Mouse (Mus musculus): ENCODE data around the gene Cdh4. TPM values are rescaled to one million over a fixed set of nuclear protein-coding genes. Genes with fewer than 3 reads are reported as not detected.
A peak's percentile ranks its signal among the peaks of the same experiment; 100 is the strongest.

The Cdh4 gene
- polyA plus RNA-seq, 1 experiment from 2014 or later, result 29.8 TPM

- Histone ChIP-seq H3K9me3 (ENCODE audit: control insufficient read depth, low read length) (no peaks in the 10 kb centered on the region), H3K4me1 (ENCODE audit: control insufficient read depth, insufficient read depth, low read length) (peaks cover 8% of the 10 kb centered on the region; the same call in 1 of the 2 replicates), H3K4me3 (ENCODE audit: low read depth, low read length) (no peak overlapping the region), H3K4me2 (ENCODE audit: low read depth, low read length) (no peak overlapping the region), H3K9ac (replicated peaks; ENCODE audit: low read depth, low read length) (no peak overlapping the region), H3K36me3 (ENCODE audit: control insufficient read depth, insufficient read depth, low read length) (no peaks in the 10 kb centered on the region), H3K27ac (ENCODE audit: low read depth, low read length) (no peak overlapping the region), H3K27me3 (ENCODE audit: control insufficient read depth, insufficient read depth, low read length) (no peaks in the 10 kb centered on the region)
- no peak for ATAC-seq (ENCODE audit: low read depth)
- whole genome bisulfite sequencing, result 100% methylated on average over 1 of the region's 1 CpGs
Observed at GRCm38 (mm10) chr2:179449018-179449417, 6.8 kb downstream of the Cdh4 start.

- no peaks in the 10 kb centered on the region for H3K4me1 ChIP-seq (ENCODE audit: control insufficient read depth, insufficient read depth, low read length)
- no peaks in the 10 kb centered on the region for H3K36me3 ChIP-seq (ENCODE audit: control insufficient read depth, insufficient read depth, low read length)
- 53% methylated on average over 4 of the region's 4 CpGs for WGBS
- no peak overlapping the region for H3K27ac ChIP-seq (ENCODE audit: low read depth, low read length)
- H3K9ac ChIP-seq (replicated peaks; ENCODE audit: low read depth, low read length), result no peak overlapping the region
- no peaks in the 10 kb centered on the region for H3K27me3 ChIP-seq (ENCODE audit: control insufficient read depth, insufficient read depth, low read length)
- 0 out of 2 replicates have a peak, but pooled peaks cover 2% of the 10 kb centered on the region for H3K9me3 ChIP-seq (ENCODE audit: control insufficient read depth, low read length)
- no peak overlapping the region for H3K4me3 ChIP-seq (ENCODE audit: low read depth, low read length)
- no peak for ATAC-seq (ENCODE audit: low read depth)
- no peak overlapping the region for H3K4me2 ChIP-seq (ENCODE audit: low read depth, low read length)
Observed at GRCm38 (mm10) chr2:179459196-179459595, 17.0 kb downstream of the Cdh4 start.

DNA sequence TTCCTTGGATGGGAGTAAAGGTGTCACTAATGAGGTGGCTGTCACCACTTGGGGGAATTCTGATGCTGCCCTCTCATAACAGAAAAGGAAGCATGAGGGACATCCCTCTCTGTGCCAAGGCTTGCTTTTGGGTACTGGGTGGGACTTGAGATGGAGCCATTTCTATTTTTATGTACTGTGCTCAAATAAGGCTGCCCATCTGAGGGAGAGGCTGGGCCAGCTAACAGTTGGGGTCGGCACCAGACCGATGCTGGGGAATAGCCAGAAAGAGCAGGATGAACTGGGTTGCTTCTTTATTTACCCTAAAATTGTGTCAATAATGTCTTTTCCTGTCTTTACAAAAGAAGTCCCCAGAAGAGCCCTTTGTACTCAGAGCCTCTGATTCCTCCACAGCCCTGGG is 17.4 kb downstream of the Cdh4 start:
- no peaks in the 10 kb centered on the region for H3K36me3 ChIP-seq (ENCODE audit: control insufficient read depth, insufficient read depth, low read length)
- H3K9ac ChIP-seq (replicated peaks; ENCODE audit: low read depth, low read length), result no peak overlapping the region
- no peak overlapping the region for H3K4me3 ChIP-seq (ENCODE audit: low read depth, low read length)
- no peak for ATAC-seq (ENCODE audit: low read depth)
- H3K27me3 ChIP-seq (ENCODE audit: control insufficient read depth, insufficient read depth, low read length), result no peaks in the 10 kb centered on the region
- H3K4me1 ChIP-seq (ENCODE audit: control insufficient read depth, insufficient read depth, low read length), result no peaks in the 10 kb centered on the region
- no peak overlapping the region for H3K4me2 ChIP-seq (ENCODE audit: low read depth, low read length)
- H3K27ac ChIP-seq (ENCODE audit: low read depth, low read length), result no peak overlapping the region
- H3K9me3 ChIP-seq (ENCODE audit: control insufficient read depth, low read length), result 0 out of 2 replicates have a peak, but pooled peaks cover 2% of the 10 kb centered on the region
- 95% methylated on average over 2 of the region's 2 CpGs for WGBS

- 93% methylated on average over 4 of the region's 4 CpGs for WGBS
Observed at GRCm38 (mm10) chr2:179463514-179463913, 21.3 kb downstream of the Cdh4 start.

GRCm38 (mm10) chr2:179467839-179468445 is 25.7 kb downstream of the Cdh4 start:
- H3K27ac ChIP-seq (ENCODE audit: low read depth, low read length), result no peak overlapping the region
- H3K4me2 ChIP-seq (ENCODE audit: low read depth, low read length), result no peak overlapping the region
- 81% methylated on average over 8 of the region's 8 CpGs for WGBS
- no peak overlapping the region for H3K4me3 ChIP-seq (ENCODE audit: low read depth, low read length)
- H3K9me3 ChIP-seq (ENCODE audit: control insufficient read depth, low read length), result no peaks in the 10 kb centered on the region
- no peaks in the 10 kb centered on the region for H3K27me3 ChIP-seq (ENCODE audit: control insufficient read depth, insufficient read depth, low read length)
- peak; percentile 68 for ATAC-seq (ENCODE audit: low read depth)
- H3K9ac ChIP-seq (replicated peaks; ENCODE audit: low read depth, low read length), result no peak overlapping the region
- H3K36me3 ChIP-seq (ENCODE audit: control insufficient read depth, insufficient read depth, low read length), result no peaks in the 10 kb centered on the region
- no peaks in the 10 kb centered on the region for H3K4me1 ChIP-seq (ENCODE audit: control insufficient read depth, insufficient read depth, low read length)

More at GRCm38 (mm10) chr2:179463514-179463913, 21.3 kb downstream of the Cdh4 start:
- Histone ChIP-seq H3K4me3 (ENCODE audit: low read depth, low read length) (no peak overlapping the region), H3K9me3 (ENCODE audit: control insufficient read depth, low read length) (0 out of 2 replicates have a peak, but pooled peaks cover 2% of the 10 kb centered on the region), H3K27ac (ENCODE audit: low read depth, low read length) (no peak overlapping the region), H3K36me3 (ENCODE audit: control insufficient read depth, insufficient read depth, low read length) (no peaks in the 10 kb centered on the region), H3K4me1 (ENCODE audit: control insufficient read depth, insufficient read depth, low read length) (no peaks in the 10 kb centered on the region), H3K27me3 (ENCODE audit: control insufficient read depth, insufficient read depth, low read length) (no peaks in the 10 kb centered on the region), H3K9ac (replicated peaks; ENCODE audit: low read depth, low read length) (no peak overlapping the region), H3K4me2 (ENCODE audit: low read depth, low read length) (no peak overlapping the region)
- no peak for ATAC-seq (ENCODE audit: low read depth)

- H3K4me2 ChIP-seq (ENCODE audit: low read depth, low read length), result no peak overlapping the region
- no peaks in the 10 kb centered on the region for H3K27me3 ChIP-seq (ENCODE audit: control insufficient read depth, insufficient read depth, low read length)
- H3K27ac ChIP-seq (ENCODE audit: low read depth, low read length), result no peak overlapping the region
- peaks cover 7% of the 10 kb centered on the region; the same call in 1 of the 2 replicates for H3K4me1 ChIP-seq (ENCODE audit: control insufficient read depth, insufficient read depth, low read length)
- no peak overlapping the region for H3K9ac ChIP-seq (replicated peaks; ENCODE audit: low read depth, low read length)
- no peak for ATAC-seq (ENCODE audit: low read depth)
- 83% methylated on average over 6 of the region's 6 CpGs for WGBS
- no peaks in the 10 kb centered on the region for H3K9me3 ChIP-seq (ENCODE audit: control insufficient read depth, low read length)
- H3K4me3 ChIP-seq (ENCODE audit: low read depth, low read length), result no peak overlapping the region
- no peaks in the 10 kb centered on the region for H3K36me3 ChIP-seq (ENCODE audit: control insufficient read depth, insufficient read depth, low read length)
Observed at GRCm38 (mm10) chr2:179476622-179477021, 34.4 kb downstream of the Cdh4 start.

DNA sequence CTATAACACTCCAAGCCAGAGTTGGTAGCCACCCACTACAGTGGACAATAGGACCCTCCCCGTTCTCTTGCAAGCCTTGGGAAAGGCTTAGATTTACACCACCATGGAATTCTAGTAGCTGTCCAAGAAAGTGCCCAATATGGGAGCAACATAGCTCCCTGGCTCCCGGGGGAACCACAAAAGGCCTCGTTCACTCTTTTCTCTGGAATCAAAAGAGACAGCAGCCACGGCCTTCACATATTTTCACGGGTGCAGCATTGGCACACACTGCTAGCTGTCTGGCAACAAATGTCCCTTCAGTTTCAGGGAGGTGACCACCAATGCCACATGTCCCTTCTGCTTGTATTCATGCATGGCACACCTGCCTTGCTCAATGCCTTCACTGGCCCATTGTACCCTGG is 38.6 kb downstream of the Cdh4 start:
- H3K4me2 ChIP-seq (ENCODE audit: low read depth, low read length), result no peak overlapping the region; the same call in 1 of the 2 replicates
- H3K4me1 ChIP-seq (ENCODE audit: control insufficient read depth, insufficient read depth, low read length), result peaks cover 12% of the 10 kb centered on the region
- no peaks in the 10 kb centered on the region for H3K27me3 ChIP-seq (ENCODE audit: control insufficient read depth, insufficient read depth, low read length)
- ATAC-seq (ENCODE audit: low read depth), result peak; percentile 83
- no peaks in the 10 kb centered on the region for H3K9me3 ChIP-seq (ENCODE audit: control insufficient read depth, low read length)
- WGBS, result 18% methylated on average over 5 of the region's 5 CpGs
- H3K9ac ChIP-seq (replicated peaks; ENCODE audit: low read depth, low read length), result no peak overlapping the region
- no peak overlapping the region for H3K4me3 ChIP-seq (ENCODE audit: low read depth, low read length)
- H3K36me3 ChIP-seq (ENCODE audit: control insufficient read depth, insufficient read depth, low read length), result no peaks in the 10 kb centered on the region
- H3K27ac ChIP-seq (ENCODE audit: low read depth, low read length), result no peak overlapping the region

GRCm38 (mm10) chr2:179481363-179481762 is 39.1 kb downstream of the Cdh4 start:
- H3K4me2 ChIP-seq (ENCODE audit: low read depth, low read length), result no peak overlapping the region; the same call in 1 of the 2 replicates
- no peak overlapping the region for H3K9ac ChIP-seq (replicated peaks; ENCODE audit: low read depth, low read length)
- 0 out of 2 replicates have a peak overlapping the region, but pooled peaks have one; percentile 23 for H3K27ac ChIP-seq (ENCODE audit: low read depth, low read length)
- 34% methylated on average over 10 of the region's 10 CpGs for WGBS
- H3K4me3 ChIP-seq (ENCODE audit: low read depth, low read length), result no peak overlapping the region
- no peaks in the 10 kb centered on the region for H3K27me3 ChIP-seq (ENCODE audit: control insufficient read depth, insufficient read depth, low read length)
- no peaks in the 10 kb centered on the region for H3K36me3 ChIP-seq (ENCODE audit: control insufficient read depth, insufficient read depth, low read length)
- peak; percentile 48; the same call in 1 of the 2 replicates for ATAC-seq (ENCODE audit: low read depth)
- peaks cover 12% of the 10 kb centered on the region for H3K4me1 ChIP-seq (ENCODE audit: control insufficient read depth, insufficient read depth, low read length)
- no peaks in the 10 kb centered on the region for H3K9me3 ChIP-seq (ENCODE audit: control insufficient read depth, low read length)

DNA sequence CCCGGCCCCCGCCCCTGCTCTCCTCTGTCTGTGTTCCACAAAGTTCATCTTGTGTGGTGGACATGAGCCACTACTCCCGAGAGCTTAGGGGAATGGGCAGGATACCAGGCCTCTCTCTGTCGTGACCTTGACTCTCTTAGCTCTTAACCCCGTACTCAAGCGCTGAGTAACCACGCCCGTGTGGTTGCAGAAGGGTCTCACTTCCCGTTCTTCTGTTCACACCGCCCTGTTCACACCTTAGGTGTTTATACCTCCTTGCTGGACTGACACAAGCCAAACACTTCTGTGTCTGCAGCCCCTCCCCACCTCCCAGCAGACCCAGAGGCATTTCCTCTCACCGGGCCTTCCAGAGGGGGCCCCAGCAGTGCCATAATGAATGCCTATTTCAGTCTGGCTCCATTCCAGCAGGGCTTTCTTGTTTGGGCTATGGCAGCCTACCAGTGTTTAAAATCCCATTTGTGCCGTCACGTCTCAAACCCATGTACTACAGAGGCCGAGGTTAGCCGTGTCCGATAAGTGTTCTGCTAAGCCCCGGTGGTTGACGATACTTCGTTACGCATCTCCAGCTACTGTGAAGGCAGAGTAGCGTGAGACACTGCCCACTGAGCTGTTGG is 46.4 kb downstream of the Cdh4 start:
- 65% methylated on average over 21 of the region's 21 CpGs for WGBS
- H3K4me1 ChIP-seq (ENCODE audit: control insufficient read depth, insufficient read depth, low read length), result 0 out of 2 replicates have a peak, but pooled peaks cover 5% of the 10 kb centered on the region
- no peaks in the 10 kb centered on the region for H3K9me3 ChIP-seq (ENCODE audit: control insufficient read depth, low read length)
- no peaks in the 10 kb centered on the region for H3K36me3 ChIP-seq (ENCODE audit: control insufficient read depth, insufficient read depth, low read length)
- no peak overlapping the region for H3K4me2 ChIP-seq (ENCODE audit: low read depth, low read length)
- no peak overlapping the region for H3K9ac ChIP-seq (replicated peaks; ENCODE audit: low read depth, low read length)
- H3K27me3 ChIP-seq (ENCODE audit: control insufficient read depth, insufficient read depth, low read length), result no peaks in the 10 kb centered on the region
- no peak overlapping the region for H3K4me3 ChIP-seq (ENCODE audit: low read depth, low read length)
- H3K27ac ChIP-seq (ENCODE audit: low read depth, low read length), result no peak overlapping the region
- ATAC-seq (ENCODE audit: low read depth), result 0 out of 2 replicates have a peak, but pooled peaks have one; percentile 36
